Mouse (Mus musculus) adrenal gland, adult 2 months (tissue): ENCODE measurements at regions not wholly inside any gene's neighbourhood (a gene's known extent, or its start where the extent isn't known, plus 50 kb on each side); places are given as distances from the start of the nearest gene placed in this dataset.

Experiments used
- DNase-seq: peaks from one replicate; pipeline ENCODE4 v3.0.0; 2021

GRCm38 (mm10) chr11:56442381-56442780, 401.6 kb upstream of the Nmur2 start:
- DNase-seq, result no peak

- no peak for DNase-seq
Measured at GRCm38 (mm10) chr11:56441071-56441470, 400.3 kb upstream of the Nmur2 start.

- no peak for DNase-seq
Measured at GRCm38 (mm10) chr11:56431089-56431488, 390.3 kb upstream of the Nmur2 start.

- DNase-seq, result no peak
Measured at GRCm38 (mm10) chr11:56384761-56385160, 344.0 kb upstream of the Nmur2 start.

- DNase-seq, result no peak
Measured at GRCm38 (mm10) chr11:56377535-56377934, 336.7 kb upstream of the Nmur2 start.

GRCm38 (mm10) chr11:56374329-56374728, 333.5 kb upstream of the Nmur2 start:
- peak; percentile 74 for DNase-seq

- DNase-seq, result peak; percentile 45
Measured at GRCm38 (mm10) chr11:56373624-56374023, 332.8 kb upstream of the Nmur2 start.

- DNase-seq, result no peak
Measured at GRCm38 (mm10) chr11:56357690-56358089, 316.9 kb upstream of the Nmur2 start.

GRCm38 (mm10) chr11:56351798-56352366, 311.1 kb upstream of the Nmur2 start:
- no peak for DNase-seq

- DNase-seq, result no peak
Measured at GRCm38 (mm10) chr11:56351231-56351630, 310.4 kb upstream of the Nmur2 start.

- DNase-seq, result no peak
Measured at GRCm38 (mm10) chr11:56349766-56350165, 309.0 kb upstream of the Nmur2 start.

- no peak for DNase-seq
Measured at GRCm38 (mm10) chr11:56348408-56348807, 307.6 kb upstream of the Nmur2 start.

- DNase-seq, result no peak
Measured at GRCm38 (mm10) chr11:56343083-56343482, 302.3 kb upstream of the Nmur2 start.

- DNase-seq, result no peak
Measured at GRCm38 (mm10) chr11:56341731-56342130, 300.9 kb upstream of the Nmur2 start.

GRCm38 (mm10) chr11:56341040-56341439, 300.2 kb upstream of the Nmur2 start:
- no peak for DNase-seq

- no peak for DNase-seq
Measured at GRCm38 (mm10) chr11:56338511-56338910, 297.7 kb upstream of the Nmur2 start.

- DNase-seq, result no peak
Measured at GRCm38 (mm10) chr11:56335937-56336336, 295.1 kb upstream of the Nmur2 start.

GRCm38 (mm10) chr11:56320293-56320692, 279.5 kb upstream of the Nmur2 start:
- no peak for DNase-seq

- DNase-seq, result no peak
Measured at GRCm38 (mm10) chr11:56315221-56315987, 274.6 kb upstream of the Nmur2 start.

- peak; percentile 21 for DNase-seq
Measured at GRCm38 (mm10) chr11:56309549-56309948, 268.7 kb upstream of the Nmur2 start.

GRCm38 (mm10) chr11:56308383-56309105, 267.7 kb upstream of the Nmur2 start:
- no peak for DNase-seq

- DNase-seq, result peak; percentile 4
Measured at GRCm38 (mm10) chr11:56307051-56307450, 266.2 kb upstream of the Nmur2 start.
